Mouse (Mus musculus): Measurements from ENCODE around the gene Htr2b. TPM values are rescaled to one million over a fixed set of nuclear protein-coding genes. Genes with fewer than 3 reads are reported as not detected.
A peak's percentile ranks its signal among the peaks of the same experiment; 100 is the strongest.

The Htr2b gene
- total and polyA plus RNA-seq, 3 experiments, result 0.47 TPM; not detected in 2

DNA sequence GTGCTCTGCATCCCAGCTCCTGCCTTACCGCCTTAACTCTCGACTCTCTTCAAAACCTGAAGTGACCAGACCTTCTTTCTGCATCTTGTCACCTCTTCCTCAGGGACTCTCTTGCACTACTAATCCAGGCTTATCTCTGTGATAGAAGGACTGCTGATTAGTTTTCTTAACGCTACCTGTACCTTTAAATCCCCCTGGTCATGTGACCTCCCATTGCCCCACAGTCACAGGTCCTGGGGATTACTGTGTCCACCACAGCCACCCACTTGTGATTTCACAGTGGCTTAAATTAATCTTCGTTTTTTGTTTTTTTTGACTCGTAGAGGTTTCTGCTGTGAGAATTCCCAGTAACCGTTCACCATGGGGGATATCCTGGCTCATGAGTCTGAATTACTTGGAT is 44.8 kb upstream of the Htr2b start:
- in situ Hi-C loops (cut with MboI; ENCODE audit: low pct_ligation_motif_present, low pct_unique_long_range_greater_than_20kb, low sequenced_read_pairs), result no loop called here
- dilution Hi-C loops (cut with MboI; ENCODE audit: extremely low pct_ligation_motif_present, extremely low pct_unique_long_range_greater_than_20kb, low sequenced_read_pairs), result no loop called here
- H3K4me1 ChIP-seq (ENCODE audit: control insufficient read depth in 1 of 2, insufficient read depth in 2 of 2), result peaks cover 3 to 44% of the 10 kb centered on the region in 2 experiments; a peak in 3 of 4 replicates
- H3K27me3 ChIP-seq (replicated peaks), result no peaks in the 10 kb centered on the region
- TF ChIP-seq POLR2A (IDR thresholded peaks at IDR 0.05; ENCODE audit: low read depth, low read length) (no peak), ZC3H11A (IDR thresholded peaks at IDR 0.05; ENCODE audit: low read depth, low read length) (no peak), USF2 (conservative IDR thresholded peaks at IDR 0.05; ENCODE audit: low read depth, low read length) (peak; percentile 59), MXI1 (IDR thresholded peaks at IDR 0.05; ENCODE audit: low read depth, low read length) (no peak), USF1 (IDR thresholded peaks at IDR 0.05; ENCODE audit: low read depth, low read length) (peak; percentile 62), EP300 (IDR thresholded peaks at IDR 0.05; ENCODE audit: low read length) (no peak)
- H3K27ac ChIP-seq (ENCODE audit: insufficient read depth, low read depth), result peak overlapping the region; percentile 63; the same call in 1 of the 2 replicates
- DNase-seq (ENCODE audit: extremely low read depth), result peak; percentile 12
- H3K79me2 ChIP-seq (replicated peaks; ENCODE audit: control insufficient read depth, extremely low read depth, insufficient read depth, poor library complexity, severe bottlenecking), result no peaks in the 10 kb centered on the region
- peak overlapping the region in 2 of 3 experiments; percentile 4 to 76 for H3K4me3 ChIP-seq (replicated peaks in 1 of 3; ENCODE audit: low read depth in 2 of 3, low read length in 2 of 3, poor library complexity in 1 of 3)
- H3K4me2 ChIP-seq (ENCODE audit: insufficient read depth, low read depth, poor library complexity, severe bottlenecking), result peak overlapping the region; percentile 46
- peaks cover 18 to 43% of the 10 kb centered on the region in 2 experiments for H3K36me3 ChIP-seq (replicated peaks in 1 of 2; ENCODE audit: control insufficient read depth in 1 of 2, insufficient read depth in 1 of 2, low read length in 1 of 2)
- H3K9ac ChIP-seq (ENCODE audit: insufficient read depth, low read depth), result peak overlapping the region; percentile 1
- H3K9me3 ChIP-seq (replicated peaks; ENCODE audit: low read length), result no peaks in the 10 kb centered on the region

- Histone ChIP-seq H3K27me3 (replicated peaks) (no peaks in the 10 kb centered on the region), H3K27ac (ENCODE audit: insufficient read depth, low read depth) (peak overlapping the region; percentile 72; the same call in 1 of the 2 replicates), H3K9ac (ENCODE audit: insufficient read depth, low read depth) (peak overlapping the region; percentile 1; the same call in 1 of the 2 replicates), H3K36me3 (replicated peaks in 1 of 2; ENCODE audit: control insufficient read depth in 1 of 2, insufficient read depth in 1 of 2, low read length in 1 of 2) (peaks cover 12 to 38% of the 10 kb centered on the region in 2 experiments), H3K9me3 (replicated peaks; ENCODE audit: low read length) (no peaks in the 10 kb centered on the region), H3K4me2 (ENCODE audit: insufficient read depth, low read depth, poor library complexity, severe bottlenecking) (peak overlapping the region; percentile 46), H3K4me3 (replicated peaks in 1 of 3; ENCODE audit: low read depth in 2 of 3, low read length in 2 of 3, poor library complexity in 1 of 3) (peak overlapping the region in 2 of 3 experiments; percentile 76 to 78), H3K4me1 (ENCODE audit: control insufficient read depth in 1 of 2, insufficient read depth in 2 of 2) (peaks cover 8 to 49% of the 10 kb centered on the region in 2 experiments; a peak in 3 of 4 replicates), H3K79me2 (replicated peaks; ENCODE audit: control insufficient read depth, extremely low read depth, insufficient read depth, poor library complexity, severe bottlenecking) (no peaks in the 10 kb centered on the region)
- in situ Hi-C loops (cut with MboI; ENCODE audit: low pct_ligation_motif_present, low pct_unique_long_range_greater_than_20kb, low sequenced_read_pairs) (no loop called here), dilution Hi-C loops (cut with MboI; ENCODE audit: extremely low pct_ligation_motif_present, extremely low pct_unique_long_range_greater_than_20kb, low sequenced_read_pairs) (no loop called here)
- peak; percentile 82 for DNase-seq (ENCODE audit: extremely low read depth)
- TF ChIP-seq MAZ (IDR thresholded peaks at IDR 0.05; ENCODE audit: low read depth, low read length) (no peak), JUND (conservative IDR thresholded peaks at IDR 0.05; ENCODE audit: low read depth, low read length) (no peak), KAT2A (IDR thresholded peaks at IDR 0.05; ENCODE audit: insufficient replicate concordance, low read length) (0 out of 2 replicates have a peak, but pooled peaks have one; percentile 27), ZKSCAN1 (IDR thresholded peaks at IDR 0.05; ENCODE audit: borderline replicate concordance, low read depth, low read length) (no peak), NELFE (IDR thresholded peaks at IDR 0.05; ENCODE audit: low read depth, low read length) (no peak), E2F4 (IDR thresholded peaks at IDR 0.05; ENCODE audit: insufficient replicate concordance, low read depth, low read length) (no peak), IRF4 (IDR thresholded peaks at IDR 0.05; ENCODE audit: low read depth, low read length) (peak; percentile 57), PAX5 (IDR thresholded peaks at IDR 0.05; ENCODE audit: low read length) (no peak), POLR2A (IDR thresholded peaks at IDR 0.05; ENCODE audit: low read depth, low read length) (no peak), CHD2 (IDR thresholded peaks at IDR 0.05; ENCODE audit: low read length) (no peak), ETS1 (conservative IDR thresholded peaks at IDR 0.05; ENCODE audit: low read depth, low read length) (peak; percentile 56; the same call in 1 of the 2 replicates), SIN3A (IDR thresholded peaks at IDR 0.05; ENCODE audit: low read length) (no peak), RAD21 (IDR thresholded peaks at IDR 0.05; ENCODE audit: low read depth, low read length) (no peak), POLR2AphosphoS2 (IDR thresholded peaks at IDR 0.05; ENCODE audit: low read depth, low read length) (no peak), ZC3H11A (IDR thresholded peaks at IDR 0.05; ENCODE audit: low read depth, low read length) (no peak), ZNF384 (IDR thresholded peaks at IDR 0.05; ENCODE audit: low read depth, low read length) (no peak), JUN (IDR thresholded peaks at IDR 0.05; ENCODE audit: insufficient read depth, low read depth, low read length) (no peak), MYC (IDR thresholded peaks at IDR 0.05; ENCODE audit: low read depth, low read length) (no peak), USF2 (conservative IDR thresholded peaks at IDR 0.05; ENCODE audit: low read depth, low read length) (no peak), SMC3 (IDR thresholded peaks at IDR 0.05; ENCODE audit: low read depth, low read length) (no peak), NRF1 (IDR thresholded peaks at IDR 0.05; ENCODE audit: low read depth, low read length) (no peak), CTCF (conservative IDR thresholded peaks at IDR 0.05 in 1 of 2, IDR thresholded peaks at IDR 0.05 in 1 of 2; ENCODE audit: low read depth in 2 of 2, low read length in 2 of 2) (no peak), EP300 (IDR thresholded peaks at IDR 0.05; ENCODE audit: low read length) (peak; percentile 66), TBP (conservative IDR thresholded peaks at IDR 0.05; ENCODE audit: low read depth, low read length) (no peak; the same call in 1 of the 2 replicates), TCF12 (IDR thresholded peaks at IDR 0.05; ENCODE audit: low read depth, low read length) (peak; percentile 40; the same call in 1 of the 2 replicates), MXI1 (IDR thresholded peaks at IDR 0.05; ENCODE audit: low read depth, low read length) (no peak), GABPA (IDR thresholded peaks at IDR 0.05; ENCODE audit: insufficient replicate concordance, low read depth, low read length) (no peak), MAFK (IDR thresholded peaks at IDR 0.05; ENCODE audit: insufficient replicate concordance, low read length) (0 out of 2 replicates have a peak, but pooled peaks have one; percentile 14), UBTF (IDR thresholded peaks at IDR 0.05; ENCODE audit: low read depth, low read length) (no peak), ELF1 (IDR thresholded peaks at IDR 0.05; ENCODE audit: low read depth, low read length) (no peak), MEF2A (IDR thresholded peaks at IDR 0.05; ENCODE audit: borderline replicate concordance, low read depth, low read length) (peak; percentile 63; the same call in 1 of the 2 replicates)
These were observed 44.3 kb upstream of the Htr2b start for GRCm38 (mm10) chr1:86156075-86156474.
